Mouse (Mus musculus) CH12.LX (cell line): Measurements from ENCODE around the gene Arhgef28. TPM values are rescaled to one million over a fixed set of nuclear protein-coding genes. Genes with fewer than 3 reads are reported as not detected.

Source experiments
- DNase-seq: peaks from one replicate; pipeline ENCODE4 v3.0.0-alpha.2; 2013; ENCODE audit errors: extremely low read depth
- H3K27ac ChIP-seq: 2 replicates; pipeline ENCODE4 v1.5.1; 2012; ENCODE audit warnings: low read depth, mild to moderate bottlenecking, control low read depth, moderate library complexity; ENCODE audit not compliant: insufficient read depth
- H3K27me3 ChIP-seq: replicated peaks from 2 replicates; pipeline ENCODE3; 2012; ENCODE audit warnings: inconsistent platforms
- H3K36me3 ChIP-seq, 2 experiments: replicated peaks in 1 of 2; 2 replicates each; pipeline versions ENCODE3 to v1.6.1; 2012; ENCODE audit warnings: inconsistent platforms in 1 of 2, low read length in 1 of 2, mild to moderate bottlenecking in 1 of 2, mixed read lengths in 1 of 2, moderate library complexity in 1 of 2; ENCODE audit not compliant: control insufficient read depth in 1 of 2, insufficient read depth in 1 of 2
- H3K4me1 ChIP-seq, 2 experiments: 2 replicates each; pipeline ENCODE4 v1.6.1; 2012; ENCODE audit warnings: inconsistent platforms in 1 of 2, moderate library complexity in 1 of 2; ENCODE audit not compliant: insufficient read depth in 2 of 2, control insufficient read depth in 1 of 2
- H3K4me2 ChIP-seq: 2 replicates; pipeline ENCODE4 v1.6.1; 2012; ENCODE audit warnings: low read depth, mild to moderate bottlenecking, control low read depth; ENCODE audit not compliant: poor library complexity, insufficient read depth, severe bottlenecking
- H3K4me3 ChIP-seq, 3 experiments: fragments of 150-350 bp in 1 of 3; sonication (generic) in 1 of 3; replicated peaks in 1 of 3; 2 replicates each; pipeline versions ENCODE3 to v1.5.1; 2011 to 2012; ENCODE audit warnings: low read depth in 2 of 3, low read length in 2 of 3, mild to moderate bottlenecking in 2 of 3, moderate library complexity in 2 of 3, control low read depth in 1 of 3, improper control_type of control experiment in 1 of 3, inconsistent platforms in 1 of 3, mixed read lengths in 1 of 3; ENCODE audit not compliant: poor library complexity in 1 of 3
- H3K79me2 ChIP-seq: replicated peaks from 2 replicates; pipeline ENCODE4 v1.6.1; 2012; ENCODE audit warnings: mild to moderate bottlenecking, moderate library complexity; ENCODE audit not compliant: control insufficient read depth, poor library complexity, insufficient read depth, severe bottlenecking; ENCODE audit errors: extremely low read depth
- H3K9ac ChIP-seq: 2 replicates; pipeline ENCODE4 v1.6.1; 2012; ENCODE audit warnings: low read depth, mild to moderate bottlenecking, control low read depth, moderate library complexity; ENCODE audit not compliant: insufficient read depth
- H3K9me3 ChIP-seq: replicated peaks from 2 replicates; pipeline ENCODE3; 2012; ENCODE audit warnings: low read length, inconsistent platforms, mixed read lengths
- BHLHE40 ChIP-seq: IDR thresholded peaks from 2 replicates; pipeline ENCODE4 v1.6.1; 2011; ENCODE audit warnings: mild to moderate bottlenecking, low read depth, low read length, improper control_type of control experiment
- CHD1 ChIP-seq: IDR thresholded peaks from 2 replicates; pipeline ENCODE4 v1.6.1; 2012; ENCODE audit warnings: low read depth, low read length, improper control_type of control experiment, inconsistent platforms
- CTCF ChIP-seq, 2 experiments: IDR thresholded peaks in 1 of 2; conservative IDR thresholded peaks in 1 of 2; 2 replicates each; pipeline ENCODE4 v1.5.1; 2011 to 2012; ENCODE audit warnings: low read depth in 2 of 2, low read length in 2 of 2, improper control_type of control experiment in 1 of 2, inconsistent platforms in 1 of 2, mild to moderate bottlenecking in 1 of 2, moderate library complexity in 1 of 2
- E2F4 ChIP-seq: IDR thresholded peaks from 2 replicates; pipeline ENCODE4 v1.6.1; 2011; ENCODE audit warnings: low read depth, low read length, improper control_type of control experiment; ENCODE audit not compliant: insufficient replicate concordance
- EP300 ChIP-seq: IDR thresholded peaks from 2 replicates; pipeline ENCODE4 v1.6.1; 2011; ENCODE audit warnings: low read length, improper control_type of control experiment
- GABPA ChIP-seq: IDR thresholded peaks from 2 replicates; pipeline ENCODE4 v1.6.1; 2012; ENCODE audit warnings: low read depth, low read length, improper control_type of control experiment, inconsistent platforms; ENCODE audit not compliant: insufficient replicate concordance
- IRF4 ChIP-seq: IDR thresholded peaks from 2 replicates; pipeline ENCODE4 v1.6.1; 2014; ENCODE audit warnings: low read depth, mild to moderate bottlenecking, inconsistent platforms, low read length, improper control_type of control experiment
- JUND ChIP-seq: conservative IDR thresholded peaks from 2 replicates; pipeline ENCODE4 v1.6.1; 2011; ENCODE audit warnings: low read depth, low read length, improper control_type of control experiment
- KAT2A ChIP-seq: IDR thresholded peaks from 2 replicates; pipeline ENCODE4 v1.6.1; 2012; ENCODE audit warnings: low read length, improper control_type of control experiment, inconsistent platforms; ENCODE audit not compliant: insufficient replicate concordance
- MXI1 ChIP-seq: IDR thresholded peaks from 2 replicates; pipeline ENCODE4 v1.6.1; 2011; ENCODE audit warnings: mild to moderate bottlenecking, low read depth, low read length, improper control_type of control experiment
- MYC ChIP-seq: IDR thresholded peaks from 2 replicates; pipeline ENCODE4 v1.6.1; 2011; ENCODE audit warnings: low read depth, mild to moderate bottlenecking, improper control_type of control experiment, low read length
- NELFE ChIP-seq: IDR thresholded peaks from 2 replicates; pipeline ENCODE4 v1.6.1; 2011; ENCODE audit warnings: low read depth, low read length, improper control_type of control experiment
- RAD21 ChIP-seq: IDR thresholded peaks from 2 replicates; pipeline ENCODE4 v1.6.1; 2011; ENCODE audit warnings: low read depth, mild to moderate bottlenecking, low read length, improper control_type of control experiment, moderate library complexity
- RCOR1 ChIP-seq: conservative IDR thresholded peaks from 2 replicates; pipeline ENCODE4 v1.6.1; 2012; ENCODE audit warnings: low read depth, mild to moderate bottlenecking, inconsistent platforms, low read length, improper control_type of control experiment
- SIN3A ChIP-seq: IDR thresholded peaks from 2 replicates; pipeline ENCODE4 v1.6.1; 2012; ENCODE audit warnings: low read length, improper control_type of control experiment, inconsistent platforms
- TBP ChIP-seq: conservative IDR thresholded peaks from 2 replicates; pipeline ENCODE4 v1.6.1; 2011; ENCODE audit warnings: low read depth, low read length, improper control_type of control experiment
- TCF12 ChIP-seq: IDR thresholded peaks from 2 replicates; pipeline ENCODE4 v1.6.1; 2014; ENCODE audit warnings: low read depth, mild to moderate bottlenecking, inconsistent platforms, low read length, improper control_type of control experiment
- UBTF ChIP-seq: IDR thresholded peaks from 2 replicates; pipeline ENCODE4 v1.6.1; 2012; ENCODE audit warnings: low read depth, mild to moderate bottlenecking, inconsistent platforms, low read length, improper control_type of control experiment, moderate library complexity
- USF1 ChIP-seq: IDR thresholded peaks from 2 replicates; pipeline ENCODE4 v1.6.1; 2014; ENCODE audit warnings: low read depth, mild to moderate bottlenecking, inconsistent platforms, low read length, improper control_type of control experiment
- ZC3H11A ChIP-seq: IDR thresholded peaks from 2 replicates; pipeline ENCODE4 v1.6.1; 2012; ENCODE audit warnings: low read depth, mild to moderate bottlenecking, inconsistent platforms, low read length, improper control_type of control experiment
- ZMIZ1 ChIP-seq: IDR thresholded peaks from 2 replicates; pipeline ENCODE4 v1.6.1; 2012; ENCODE audit warnings: low read depth, mild to moderate bottlenecking, inconsistent platforms, low read length, improper control_type of control experiment
- ZNF384 ChIP-seq: IDR thresholded peaks from 2 replicates; pipeline ENCODE4 v1.6.1; 2012; ENCODE audit warnings: low read depth, low read length, improper control_type of control experiment, inconsistent platforms
- dilution Hi-C: fragments of 300-500 bp; cut with MboI; formaldehyde crosslinking; loops from 2 replicates; pipeline ENCODE4 v1.14.3; 2020; ENCODE audit warnings: low sequenced_read_pairs; ENCODE audit not compliant: extremely low pct_unique_long_range_greater_than_20kb, extremely low pct_ligation_motif_present
- in situ Hi-C: fragments of 300-500 bp; cut with MboI; formaldehyde crosslinking; loops from 3 replicates; pipeline ENCODE4 v1.14.3; 2019; ENCODE audit warnings: low sequenced_read_pairs, low pct_ligation_motif_present, low pct_unique_long_range_greater_than_20kb, mixed read lengths
- polyA plus RNA-seq: library from polyadenylated mRNA; unstranded; fragments of >175 nt; gene quantifications from 2 replicates; pipeline ENCODE4 v1.2.1, GENCODE M21; 2012; ENCODE audit warnings: low read depth; ENCODE audit not compliant: insufficient read length
- total RNA-seq, 2 experiments: library from RNA; depleted of rRNA; stranded (reverse); fragments of 300-350 nt in 1 of 2; fragments of >200 nt in 1 of 2; gene quantifications; 2 replicates each; pipeline ENCODE4 v1.2.3; 2012 to 2014

Gene Arhgef28
- total and polyA plus RNA-seq, 3 experiments, result 0.07 to 0.24 (median 0.08) TPM

DNA sequence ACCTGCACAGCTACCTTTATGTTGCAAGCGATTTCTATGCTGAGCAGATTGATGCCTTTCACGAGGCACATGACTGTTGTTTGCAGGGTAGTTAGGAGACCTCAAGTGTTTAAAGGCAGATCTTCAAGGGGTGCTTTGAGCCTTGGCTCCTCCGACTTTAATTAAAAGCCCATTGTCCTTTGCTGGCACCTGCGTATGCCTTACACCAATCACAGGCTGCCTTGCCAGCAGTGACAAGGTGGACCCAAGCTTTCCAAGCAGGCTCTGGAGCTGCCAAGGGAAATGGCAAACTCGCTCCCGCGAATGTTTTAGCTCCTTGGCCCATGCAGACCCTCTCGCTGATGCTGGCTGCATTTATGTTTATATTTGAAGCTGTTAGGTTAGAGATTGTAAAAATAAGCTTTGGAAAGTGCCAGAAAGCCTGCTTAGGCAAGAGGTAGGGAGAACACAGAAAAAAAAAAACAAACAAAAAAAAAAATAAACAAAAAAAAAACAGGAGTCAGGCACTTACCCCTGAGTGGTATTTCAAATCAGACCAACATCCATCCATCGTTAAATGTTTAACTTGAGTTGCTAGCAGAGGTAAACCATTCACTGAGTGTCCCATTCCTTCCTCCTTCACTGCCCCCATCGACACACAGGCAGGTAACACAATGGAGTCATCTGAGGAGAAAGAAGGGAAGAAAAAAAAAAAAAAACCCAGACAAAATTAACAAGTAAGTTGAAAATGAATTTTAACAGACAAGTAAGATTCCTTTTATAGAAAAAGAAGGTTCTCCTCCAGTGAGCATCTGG, 313.0 kb downstream of the Arhgef28 start:
- Histone ChIP-seq H3K4me2 (no peak overlapping the region), H3K36me3 (no peaks in the 10 kb centered on the region), H3K9ac (no peak overlapping the region), H3K27ac (no peak overlapping the region), H3K27me3 (no peaks in the 10 kb centered on the region), H3K79me2 (no peaks in the 10 kb centered on the region), H3K4me1 (no peaks in the 10 kb centered on the region), H3K9me3 (peaks cover 5% of the 10 kb centered on the region), H3K4me3 (no peak overlapping the region)
- no peak for TF ChIP-seq JUND
- TF ChIP-seq GABPA, result no peak
- no peak for TF ChIP-seq RAD21
- no peak for TF ChIP-seq NELFE
- no peak for TF ChIP-seq MYC
- no peak for TF ChIP-seq E2F4
- no peak for TF ChIP-seq CTCF (conservative IDR thresholded peaks at IDR 0.05 in 1 of 2, IDR thresholded peaks at IDR 0.05 in 1 of 2; ENCODE audit: low read depth in 2 of 2, low read length in 2 of 2)
- TF ChIP-seq UBTF, result no peak
- no peak for TF ChIP-seq ZMIZ1
- TF ChIP-seq TBP, result no peak
- TF ChIP-seq MXI1, result no peak
- TF ChIP-seq SIN3A, result no peak
- no peak for TF ChIP-seq CHD1
- no peak for TF ChIP-seq ZNF384
- TF ChIP-seq TCF12, result no peak
- no peak for TF ChIP-seq USF1
- dilution Hi-C loops, result no loop called here
- in situ Hi-C loops, result no loop called here
- DNase-seq, result no peak

DNA sequence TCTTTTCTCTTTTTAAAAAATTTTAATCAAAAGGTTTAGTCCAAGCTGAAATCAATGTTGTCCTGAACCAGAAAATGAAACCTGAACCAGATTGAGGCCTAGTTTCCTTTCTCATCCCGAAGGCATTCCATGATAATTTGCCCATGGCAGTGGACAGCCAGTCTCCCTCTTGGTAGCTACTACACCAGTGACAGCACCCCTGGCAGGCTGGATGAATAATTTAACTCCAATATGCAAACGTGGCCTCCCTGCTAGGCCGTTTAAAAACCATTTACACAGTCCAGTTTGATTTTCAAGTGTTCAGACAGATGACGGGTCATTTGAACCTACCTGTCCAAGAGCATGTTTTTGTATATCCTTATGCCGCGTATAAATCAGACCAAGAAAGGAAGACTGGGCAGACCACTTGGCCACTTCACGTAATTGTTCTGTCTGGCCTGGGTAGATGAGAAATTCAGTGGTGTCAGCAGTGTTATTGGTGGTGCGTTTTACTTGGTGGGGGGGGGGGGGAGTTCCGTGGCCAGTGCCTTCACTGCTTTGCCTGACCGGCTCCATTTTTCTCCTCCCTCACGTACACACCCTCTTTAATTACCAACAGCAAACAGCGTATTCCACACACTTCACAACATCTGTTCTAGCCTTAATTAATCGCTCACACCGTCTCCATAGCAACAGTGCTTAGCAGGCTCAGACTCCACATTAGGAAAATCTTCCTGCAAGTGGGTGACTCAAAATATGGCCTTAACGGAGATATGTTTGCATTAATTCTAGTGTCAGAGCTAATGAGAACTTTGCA, 314.0 kb downstream of the Arhgef28 start:
- dilution Hi-C loops, result no loop called here
- in situ Hi-C loops, result no loop called here
- H3K4me1 ChIP-seq, result no peaks in the 10 kb centered on the region
- H3K36me3 ChIP-seq, result no peaks in the 10 kb centered on the region
- H3K4me2 ChIP-seq, result no peak overlapping the region
- H3K27me3 ChIP-seq, result no peaks in the 10 kb centered on the region
- no peak for DNase-seq
- TF ChIP-seq GABPA (no peak), CTCF (conservative IDR thresholded peaks at IDR 0.05 in 1 of 2, IDR thresholded peaks at IDR 0.05 in 1 of 2; ENCODE audit: low read depth in 2 of 2, low read length in 2 of 2) (no peak), IRF4 (no peak), CHD1 (no peak), RAD21 (no peak), BHLHE40 (no peak), TCF12 (no peak), KAT2A (no peak), ZC3H11A (no peak), RCOR1 (no peak), ZMIZ1 (no peak), EP300 (no peak)
- H3K4me3 ChIP-seq, result no peak overlapping the region
- H3K27ac ChIP-seq, result no peak overlapping the region
- H3K9ac ChIP-seq, result no peak overlapping the region
- peaks cover 5% of the 10 kb centered on the region for H3K9me3 ChIP-seq
- no peaks in the 10 kb centered on the region for H3K79me2 ChIP-seq
